Mouse (Mus musculus) kidney, adult 2 months (tissue): ENCODE measurements at regions not wholly inside any gene's neighbourhood (a gene's known extent, or its start where the extent isn't known, plus 50 kb on each side); places are given as distances from the start of the nearest gene placed in this dataset.
A peak's percentile ranks its signal among the peaks of the same experiment; 100 is the strongest.

Experiments used
- DNase-seq: peaks from one replicate; pipeline ENCODE4 v3.0.0; 2021
- H3K27ac ChIP-seq: fragments of 200-500 bp; 2 replicates; pipeline ENCODE4 v1.5.1; 2012; ENCODE audit warnings: low read depth, low read length, control low read depth, inconsistent platforms; ENCODE audit not compliant: insufficient read depth
- H3K27me3 ChIP-seq: fragments of 200-500 bp; replicated peaks from 2 replicates; pipeline ENCODE4 v1.6.1; 2012; ENCODE audit warnings: mild to moderate bottlenecking, moderate library complexity, low read length, inconsistent platforms; ENCODE audit not compliant: control insufficient read depth, insufficient read depth
- H3K36me3 ChIP-seq: fragments of 200-500 bp; 2 replicates; pipeline ENCODE4 v1.6.1; 2012; ENCODE audit warnings: mild to moderate bottlenecking, moderate library complexity, low read length, inconsistent platforms; ENCODE audit not compliant: control insufficient read depth, insufficient read depth
- H3K4me1 ChIP-seq: fragments of 200-500 bp; 2 replicates; pipeline ENCODE4 v1.6.1; 2011; ENCODE audit warnings: low read length; ENCODE audit not compliant: control insufficient read depth, insufficient read depth
- H3K4me3 ChIP-seq: fragments of 200-500 bp; 2 replicates; pipeline ENCODE4 v1.5.1; 2011; ENCODE audit warnings: mild to moderate bottlenecking, low read depth, low read length, control low read depth; ENCODE audit not compliant: insufficient read depth
- CTCF ChIP-seq: fragments of 200-500 bp; conservative IDR thresholded peaks from 2 replicates; pipeline ENCODE4 v1.5.1; 2011; ENCODE audit warnings: low read depth, mild to moderate bottlenecking, control low read depth, low read length, moderate library complexity, mixed read lengths; ENCODE audit not compliant: insufficient read depth, insufficient read length
- POLR2A ChIP-seq: fragments of 200-500 bp; IDR thresholded peaks from one replicate; pipeline ENCODE4 v1.6.1; 2011; ENCODE audit warnings: low read depth, low read length, control low read depth
- WGBS: fragments of 180-500 bp; shearing (Covaris S2); methylation state at CpG from one replicate; pipeline ENCODE4 v1.1.7; 2018; 5-methylcytosine and 5-hydroxymethylcytosine counted together

DNA sequence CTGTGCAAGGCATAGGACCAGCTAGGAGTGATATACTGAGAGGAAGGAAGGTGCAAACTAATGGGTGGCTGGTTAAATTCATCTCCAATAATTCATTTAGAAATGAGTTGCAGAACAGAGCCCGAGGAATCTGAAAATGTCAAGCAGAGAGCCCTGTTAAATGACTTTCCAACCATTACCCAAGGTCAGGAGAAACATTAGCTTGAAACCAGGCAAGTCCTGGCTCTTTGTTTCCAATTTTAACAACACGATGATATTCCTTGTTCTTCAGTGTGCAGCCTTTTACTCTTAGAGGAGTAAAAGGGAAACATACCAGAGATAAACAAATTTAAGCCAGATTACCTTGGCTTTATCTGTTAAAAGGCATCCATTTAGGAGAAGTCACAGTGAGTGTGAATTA lies 2318.4 kb downstream of the Poteg start:
- Histone ChIP-seq H3K4me1 (peaks cover 10% of the 10 kb centered on the region; the same call in 1 of the 2 replicates), H3K27me3 (no peaks in the 10 kb centered on the region), H3K27ac (peak overlapping the region; percentile 64), H3K4me3 (no peak overlapping the region), H3K36me3 (no peaks in the 10 kb centered on the region)
- 39% methylated on average over 2 of the region's 2 CpGs for WGBS
- DNase-seq, result peak; percentile 61
- TF ChIP-seq CTCF, result no peak
- no peak for TF ChIP-seq POLR2A

DNA sequence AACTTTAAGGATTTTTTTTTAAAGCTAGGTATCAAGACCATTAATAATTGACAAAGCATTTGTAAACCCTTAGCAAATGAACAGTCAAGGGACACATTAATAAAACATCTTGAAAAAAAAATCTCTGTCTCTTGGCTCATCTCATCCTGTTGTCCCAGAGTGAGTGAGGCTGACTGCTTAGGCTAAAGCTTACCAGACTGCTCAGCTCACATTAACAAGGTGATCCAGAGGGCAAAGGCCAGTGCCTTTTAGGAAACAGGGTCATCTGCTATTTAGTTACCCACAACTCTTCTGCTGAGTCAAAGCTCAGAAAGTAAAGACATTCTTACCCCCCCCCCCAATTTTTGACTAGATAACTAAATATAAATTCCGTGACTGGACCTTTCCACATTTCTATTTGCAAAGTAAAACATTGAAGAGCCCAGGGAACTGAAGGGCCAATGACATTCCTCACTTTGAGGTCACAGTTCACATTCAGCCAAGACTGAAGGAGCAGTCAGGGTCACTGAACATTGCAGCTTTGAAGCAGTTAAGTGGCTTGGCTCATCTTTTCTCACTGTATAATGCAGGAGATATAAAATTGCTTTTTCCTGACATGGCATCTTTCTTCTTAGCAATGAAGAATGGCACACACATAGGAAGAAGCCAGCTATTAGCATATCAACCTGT lies 2318.9 kb downstream of the Poteg start:
- no peaks in the 10 kb centered on the region for H3K36me3 ChIP-seq
- no peaks in the 10 kb centered on the region for H3K27me3 ChIP-seq
- 46% methylated on average over 1 of the region's 1 CpGs for WGBS
- DNase-seq, result peak; percentile 83
- H3K4me3 ChIP-seq, result no peak overlapping the region
- no peak for TF ChIP-seq POLR2A
- no peak for TF ChIP-seq CTCF
- H3K4me1 ChIP-seq, result peaks cover 10% of the 10 kb centered on the region; the same call in 1 of the 2 replicates
- H3K27ac ChIP-seq, result peak overlapping the region; percentile 35; the same call in 1 of the 2 replicates

DNA sequence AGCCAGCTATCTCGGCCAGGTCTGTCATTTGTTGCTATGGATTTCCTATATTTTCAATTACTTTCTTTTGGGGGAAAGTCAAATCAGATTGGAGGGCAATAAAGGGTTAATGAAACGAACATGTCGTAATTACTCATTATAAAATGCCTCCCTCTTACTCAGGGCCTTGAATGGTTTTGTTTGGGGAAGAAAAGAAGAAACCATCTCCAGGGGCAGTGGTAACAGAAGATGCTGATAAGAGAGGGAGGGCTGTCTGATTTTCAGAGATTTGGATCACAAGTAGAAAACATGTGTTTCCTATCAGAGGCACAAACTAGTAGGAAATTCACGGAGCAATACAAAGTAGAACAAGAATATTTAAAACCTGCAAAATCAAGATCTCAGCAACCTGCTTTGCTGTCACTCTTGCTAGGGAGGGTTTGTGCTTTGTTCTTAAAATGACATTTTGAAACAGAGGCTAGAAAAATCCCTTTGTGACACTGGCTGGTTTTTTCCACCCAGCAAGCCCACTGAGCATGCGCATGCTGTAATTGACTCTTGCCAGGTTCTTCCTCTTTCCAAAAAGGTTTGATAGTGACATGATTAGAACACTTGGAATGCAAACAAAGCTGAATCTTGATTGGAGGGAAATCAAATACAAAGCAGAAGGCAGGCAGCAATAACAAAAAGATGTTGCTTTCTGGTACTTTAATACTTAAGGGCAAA lies 2329.8 kb downstream of the Poteg start:
- no peak overlapping the region for H3K27ac ChIP-seq
- no peak overlapping the region for H3K4me3 ChIP-seq
- H3K36me3 ChIP-seq, result no peaks in the 10 kb centered on the region
- no peaks in the 10 kb centered on the region for H3K4me1 ChIP-seq
- TF ChIP-seq CTCF, result no peak
- no peak for TF ChIP-seq POLR2A
- 63% methylated on average over 5 of the region's 5 CpGs for WGBS
- no peak for DNase-seq
- no peaks in the 10 kb centered on the region for H3K27me3 ChIP-seq

DNA sequence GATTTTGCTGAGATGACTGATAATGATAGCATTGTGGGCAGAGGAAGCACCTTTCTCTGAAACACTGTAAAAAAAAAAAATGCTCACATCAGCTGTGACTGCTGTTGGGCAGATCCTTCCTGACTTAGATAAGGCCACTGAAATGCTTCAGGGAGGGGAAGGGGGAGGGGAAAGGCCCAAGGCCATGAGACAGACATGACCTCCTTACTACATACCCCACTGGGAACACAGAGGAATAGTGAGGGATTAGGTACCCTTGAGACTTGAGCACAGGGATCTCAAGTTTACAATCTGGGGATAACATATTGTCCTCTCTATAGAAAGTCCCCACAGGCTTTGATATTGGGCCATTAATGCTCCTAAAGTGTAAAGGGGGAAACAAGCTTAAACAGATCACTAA lies 2341.7 kb downstream of the Poteg start:
- no peak overlapping the region for H3K27ac ChIP-seq
- H3K4me3 ChIP-seq, result no peak overlapping the region
- H3K36me3 ChIP-seq, result no peaks in the 10 kb centered on the region
- no peaks in the 10 kb centered on the region for H3K4me1 ChIP-seq
- no peak for DNase-seq
- no peak for TF ChIP-seq CTCF
- no peak for TF ChIP-seq POLR2A
- H3K27me3 ChIP-seq, result no peaks in the 10 kb centered on the region

DNA sequence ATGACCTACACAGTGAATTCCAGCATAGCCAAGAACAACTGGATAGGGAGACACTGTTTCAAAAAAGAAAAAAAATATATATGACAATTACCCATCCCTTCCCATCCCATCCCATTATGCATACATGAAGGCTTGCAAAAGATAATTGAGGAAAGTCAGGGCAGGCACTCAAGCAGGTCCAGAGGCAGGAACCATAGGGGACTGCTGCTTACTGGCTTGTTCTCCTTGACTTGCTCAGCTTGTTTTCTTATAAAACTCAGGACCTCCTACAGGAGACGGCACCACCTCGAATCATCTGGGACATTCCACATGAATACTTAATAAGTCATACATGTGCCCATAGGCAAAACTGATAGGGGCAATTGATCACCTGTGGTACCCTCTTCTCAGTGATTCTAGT lies 2342.6 kb downstream of the Poteg start:
- no peak for DNase-seq
- Histone ChIP-seq H3K27me3 (no peaks in the 10 kb centered on the region), H3K4me3 (no peak overlapping the region), H3K36me3 (no peaks in the 10 kb centered on the region), H3K27ac (no peak overlapping the region), H3K4me1 (no peaks in the 10 kb centered on the region)
- no peak for TF ChIP-seq POLR2A
- no peak for TF ChIP-seq CTCF
- WGBS, result 86% methylated on average over 2 of the region's 2 CpGs

DNA sequence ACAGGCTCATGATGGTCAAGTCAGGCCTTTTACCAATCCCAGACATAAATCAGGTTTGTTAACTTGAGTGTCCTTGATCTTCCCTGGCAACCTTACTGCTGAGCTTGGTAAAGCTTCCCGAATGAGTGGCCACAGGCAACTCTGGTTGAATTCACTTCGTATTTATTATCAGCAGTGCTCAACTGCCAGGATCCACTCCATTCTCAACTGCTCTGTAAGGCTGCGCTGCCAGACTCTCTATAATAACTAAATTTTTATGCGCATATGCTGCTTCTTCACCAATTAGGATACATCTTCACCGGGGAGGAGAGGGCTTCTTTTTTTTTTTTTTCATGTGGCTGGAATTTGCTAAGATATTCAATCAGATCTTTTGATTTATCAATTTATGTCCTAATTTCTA lies 2359.8 kb downstream of the Poteg start:
- Histone ChIP-seq H3K4me3 (no peak overlapping the region), H3K27me3 (no peaks in the 10 kb centered on the region), H3K27ac (no peak overlapping the region), H3K4me1 (no peaks in the 10 kb centered on the region), H3K36me3 (no peaks in the 10 kb centered on the region)
- no peak for DNase-seq
- 86% methylated on average over 5 of the region's 5 CpGs for WGBS
- TF ChIP-seq POLR2A, result no peak
- TF ChIP-seq CTCF, result no peak

DNA sequence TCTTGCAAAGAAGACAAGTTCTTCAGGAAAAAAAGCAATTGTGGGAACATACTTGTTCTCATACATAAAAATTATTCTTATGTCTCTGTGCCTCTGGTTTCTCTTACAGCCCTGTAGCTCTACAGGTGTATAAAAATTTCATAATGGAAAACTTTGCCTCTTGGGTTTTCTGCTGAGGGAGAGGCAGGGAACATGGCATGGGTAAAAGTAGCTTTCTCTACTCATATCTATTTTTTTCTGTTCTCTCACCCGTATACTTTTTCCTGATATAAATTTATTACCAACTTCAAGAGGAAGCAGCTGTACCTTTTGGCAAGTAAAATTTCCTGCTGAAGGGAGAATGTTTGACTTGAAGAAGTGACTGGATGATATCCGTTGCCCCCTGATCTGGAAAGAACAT lies 2388.6 kb downstream of the Poteg start:
- no peaks in the 10 kb centered on the region for H3K4me1 ChIP-seq
- H3K4me3 ChIP-seq, result no peak overlapping the region
- H3K36me3 ChIP-seq, result no peaks in the 10 kb centered on the region
- 55% methylated on average over 2 of the region's 2 CpGs for WGBS
- no peak for DNase-seq
- H3K27me3 ChIP-seq, result no peaks in the 10 kb centered on the region
- no peak overlapping the region for H3K27ac ChIP-seq
- TF ChIP-seq POLR2A, result no peak
- TF ChIP-seq CTCF, result no peak
